Mouse (Mus musculus) testis, adult 2 months (tissue): Measurements from ENCODE around the gene Pou3f1. TPM values are rescaled to one million over a fixed set of nuclear protein-coding genes. Genes with fewer than 3 reads are reported as not detected.

ENCODE experiments used
- H3K27ac ChIP-seq: fragments of 200-500 bp; 2 replicates; pipeline ENCODE4 v1.5.1; 2012; ENCODE audit warnings: low read depth, low read length; ENCODE audit not compliant: control insufficient read depth, insufficient read depth
- H3K27me3 ChIP-seq: fragments of 200-500 bp; 2 replicates; pipeline ENCODE4 v1.6.1; 2012; ENCODE audit warnings: mild to moderate bottlenecking, low read length, moderate library complexity; ENCODE audit not compliant: control insufficient read depth, insufficient read depth
- H3K36me3 ChIP-seq: fragments of 200-500 bp; 2 replicates; pipeline ENCODE4 v1.6.1; 2012; ENCODE audit warnings: mild to moderate bottlenecking, low read length; ENCODE audit not compliant: control insufficient read depth, insufficient read depth
- H3K4me1 ChIP-seq: fragments of 200-500 bp; 2 replicates; pipeline ENCODE4 v1.6.1; 2012; ENCODE audit warnings: low read length; ENCODE audit not compliant: control insufficient read depth, insufficient read depth
- H3K4me3 ChIP-seq: fragments of 200-500 bp; 2 replicates; pipeline ENCODE4 v1.5.1; 2012; ENCODE audit warnings: low read depth, mild to moderate bottlenecking, low read length, moderate library complexity, mixed read lengths; ENCODE audit not compliant: control insufficient read depth
- CTCF ChIP-seq: fragments of 200-500 bp; IDR thresholded peaks from 2 replicates; pipeline ENCODE4 v1.5.1; 2012; ENCODE audit warnings: low read depth, mild to moderate bottlenecking, inconsistent platforms, low read length, moderate library complexity; ENCODE audit not compliant: control insufficient read depth, insufficient read depth, insufficient replicate concordance
- POLR2A ChIP-seq: fragments of 200-500 bp; IDR thresholded peaks from 2 replicates; pipeline ENCODE4 v1.6.1; 2012; ENCODE audit warnings: low read depth, mild to moderate bottlenecking, inconsistent platforms, low read length, moderate library complexity; ENCODE audit not compliant: control insufficient read depth
- polyA plus RNA-seq: library from polyadenylated mRNA; depleted of rRNA; stranded (reverse); fragments of >200 nt; gene quantifications from 2 replicates; pipeline ENCODE4 v1.2.3, GENCODE M21; 2012

Pou3f1 gene
- polyA plus RNA-seq, 1 experiment: 0.22 TPM

DNA sequence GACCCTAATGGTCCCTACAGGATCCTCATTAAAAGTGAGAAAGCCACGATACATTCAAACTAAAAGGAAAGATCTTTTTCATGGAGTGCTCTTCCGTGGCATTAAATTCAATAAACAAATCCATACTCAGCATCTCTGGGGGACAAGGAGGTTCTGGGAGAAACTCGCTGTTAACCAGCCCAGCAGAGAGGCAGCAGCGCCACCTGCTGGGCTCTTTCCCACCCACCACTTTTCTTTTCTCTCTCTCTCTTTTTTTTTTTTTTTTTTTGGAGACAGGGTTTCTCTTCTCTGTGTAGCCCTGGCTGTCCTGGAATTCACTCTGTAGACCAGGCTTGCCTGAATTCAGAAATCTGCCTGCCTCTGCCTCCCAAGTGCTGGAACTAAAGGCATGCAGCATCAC, 18.4 kb downstream of the Pou3f1 start:
- Histone ChIP-seq H3K4me1 (peaks cover 16% of the 10 kb centered on the region), H3K27ac (no peak overlapping the region), H3K36me3 (no peaks in the 10 kb centered on the region), H3K4me3 (no peak overlapping the region), H3K27me3 (no peaks in the 10 kb centered on the region)
- TF ChIP-seq POLR2A: no peak
- peak; percentile 60; the same call in 1 of the 2 replicates for TF ChIP-seq CTCF

DNA sequence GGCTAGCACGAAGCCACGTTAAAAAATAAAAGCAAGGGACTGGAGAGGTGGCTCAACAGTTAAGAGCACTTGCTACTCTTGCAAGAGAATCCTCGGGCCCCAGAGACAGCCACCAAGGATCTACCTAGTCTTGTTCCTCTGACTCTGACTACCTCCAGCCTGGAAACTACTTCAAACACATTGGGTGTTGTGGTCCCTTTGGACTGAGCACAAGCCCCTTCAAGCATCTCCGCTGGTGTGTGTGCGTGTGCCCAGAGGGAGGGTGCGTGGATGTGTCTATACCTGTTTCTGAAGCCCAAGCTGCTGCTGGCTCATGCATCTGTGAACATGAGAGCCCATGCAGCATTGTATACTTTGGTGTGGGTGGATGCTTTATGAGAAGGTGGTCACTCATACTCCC, 19.4 kb downstream of the Pou3f1 start:
- H3K27ac ChIP-seq: no peak overlapping the region
- TF ChIP-seq CTCF: no peak
- no peak for TF ChIP-seq POLR2A
- H3K36me3 ChIP-seq: no peaks in the 10 kb centered on the region
- peaks cover 16% of the 10 kb centered on the region for H3K4me1 ChIP-seq
- no peaks in the 10 kb centered on the region for H3K27me3 ChIP-seq
- H3K4me3 ChIP-seq: no peak overlapping the region

DNA sequence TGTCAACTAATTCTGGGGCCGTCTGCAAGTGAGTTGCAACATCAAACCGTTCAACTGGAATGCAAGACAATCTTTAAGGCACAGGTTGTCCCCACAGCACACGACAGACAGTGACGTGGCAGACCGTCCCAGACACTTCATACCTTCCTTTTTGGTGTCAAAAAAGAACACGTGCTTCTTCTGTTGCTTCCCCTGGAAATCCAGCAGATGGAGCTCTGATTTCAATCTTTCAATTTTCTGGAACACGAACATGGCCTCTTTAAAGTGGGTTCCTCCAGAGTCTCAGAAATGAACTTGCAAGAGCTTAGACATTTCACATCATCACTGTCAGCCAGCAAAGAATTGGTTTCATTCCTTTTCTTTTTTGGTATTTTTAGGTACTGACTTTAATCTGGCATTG, 25.7 kb downstream of the Pou3f1 start:
- H3K27ac ChIP-seq: no peak overlapping the region
- H3K27me3 ChIP-seq: no peaks in the 10 kb centered on the region
- H3K4me1 ChIP-seq: no peaks in the 10 kb centered on the region
- peaks cover 2% of the 10 kb centered on the region; the same call in 1 of the 2 replicates for H3K36me3 ChIP-seq
- TF ChIP-seq POLR2A (no peak), CTCF (no peak)
- no peak overlapping the region for H3K4me3 ChIP-seq

DNA sequence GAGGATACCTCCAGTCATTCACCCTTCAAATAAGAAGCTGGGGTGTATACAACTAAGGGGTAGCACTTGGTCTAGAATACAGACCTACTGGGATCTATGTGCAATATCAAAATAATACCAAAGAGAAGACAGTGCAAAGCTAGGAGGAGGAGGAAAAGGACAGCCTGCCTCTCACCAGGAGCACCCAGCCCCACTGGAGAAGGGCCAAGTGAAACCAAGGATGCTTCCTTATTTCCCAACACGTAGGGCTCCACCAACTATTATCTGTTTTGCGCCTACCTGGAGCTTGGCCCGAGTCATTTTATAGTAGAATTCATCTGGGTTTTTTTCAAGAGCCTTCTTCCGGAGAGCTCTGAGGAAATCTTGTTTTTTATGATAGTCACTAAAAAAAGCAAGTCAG, 26.9 kb downstream of the Pou3f1 start:
- H3K36me3 ChIP-seq: peaks cover 2% of the 10 kb centered on the region; the same call in 1 of the 2 replicates
- H3K27ac ChIP-seq: no peak overlapping the region
- TF ChIP-seq CTCF: no peak
- TF ChIP-seq POLR2A: no peak
- no peak overlapping the region for H3K4me3 ChIP-seq
- no peaks in the 10 kb centered on the region for H3K4me1 ChIP-seq
- no peaks in the 10 kb centered on the region for H3K27me3 ChIP-seq

DNA sequence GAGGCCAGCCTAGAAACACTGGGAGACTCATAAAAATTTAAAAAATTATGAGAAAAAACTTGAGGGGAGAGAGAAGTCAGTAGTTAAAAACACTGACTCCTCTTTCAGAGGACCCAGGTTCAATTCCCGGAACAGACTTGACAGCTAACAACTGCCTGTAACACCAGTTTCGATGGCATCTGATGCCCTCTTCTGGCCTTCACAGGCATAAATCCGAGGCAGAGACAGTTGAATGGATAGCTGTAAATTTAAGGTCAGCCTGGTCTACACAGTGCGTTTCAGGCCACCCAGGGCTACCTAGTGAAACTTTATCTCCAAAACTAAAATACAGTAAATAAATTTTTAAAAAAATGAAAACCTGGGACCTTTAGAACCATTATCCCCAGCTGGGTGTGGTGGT, 28.4 kb downstream of the Pou3f1 start:
- Histone ChIP-seq H3K36me3 (peaks cover 2% of the 10 kb centered on the region; the same call in 1 of the 2 replicates), H3K4me3 (no peak overlapping the region), H3K27me3 (no peaks in the 10 kb centered on the region), H3K4me1 (no peaks in the 10 kb centered on the region), H3K27ac (no peak overlapping the region)
- TF ChIP-seq POLR2A (no peak), CTCF (no peak)

DNA sequence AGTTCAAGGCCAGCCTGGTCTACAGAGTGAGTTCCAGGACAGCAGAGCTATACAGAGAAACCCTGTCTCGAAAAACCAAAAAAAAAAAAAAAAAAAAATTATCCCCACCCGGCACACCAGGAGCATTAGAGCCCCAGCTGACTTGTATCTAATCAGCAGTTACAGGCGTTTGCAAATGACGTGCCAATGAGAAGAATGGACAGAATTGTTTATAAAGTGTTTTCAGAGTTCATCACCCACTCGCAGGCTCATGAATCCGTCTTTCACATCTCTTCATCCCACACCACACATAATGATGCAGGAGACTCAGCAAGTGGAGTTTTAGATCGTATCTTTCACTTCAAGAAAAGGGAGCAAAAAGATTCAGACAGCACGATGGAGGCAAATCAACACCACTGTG, 28.8 kb downstream of the Pou3f1 start:
- Histone ChIP-seq H3K27ac (no peak overlapping the region), H3K27me3 (no peaks in the 10 kb centered on the region), H3K4me1 (no peaks in the 10 kb centered on the region), H3K36me3 (peaks cover 2% of the 10 kb centered on the region; the same call in 1 of the 2 replicates), H3K4me3 (no peak overlapping the region)
- TF ChIP-seq POLR2A (no peak), CTCF (no peak)

DNA sequence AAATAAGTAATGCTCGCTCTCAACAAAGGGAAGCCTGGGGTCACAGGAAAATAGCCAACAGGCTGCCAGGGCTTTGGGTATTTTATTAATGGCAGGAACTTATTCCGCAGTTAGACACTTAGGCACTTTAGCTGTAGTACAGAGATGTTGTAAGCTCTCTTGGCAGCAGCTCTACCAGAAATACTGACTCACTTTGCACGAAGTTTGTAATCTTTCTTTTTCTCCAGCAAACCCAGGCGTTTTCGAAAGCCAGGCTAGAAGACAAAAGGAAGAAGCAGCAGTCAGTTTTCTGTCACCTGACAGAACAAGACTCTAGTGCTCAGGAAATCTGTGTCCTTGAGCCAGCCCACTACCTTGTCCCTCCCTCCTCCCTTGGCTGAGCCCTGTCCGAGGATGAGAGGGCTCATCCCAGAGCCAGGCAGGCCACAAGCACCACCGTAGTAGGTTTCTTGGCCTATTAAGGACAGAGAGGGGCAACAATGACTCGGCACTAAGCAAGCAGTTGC, 29.3 kb downstream of the Pou3f1 start:
- TF ChIP-seq CTCF (no peak), POLR2A (no peak)
- H3K4me1 ChIP-seq: no peaks in the 10 kb centered on the region
- no peaks in the 10 kb centered on the region for H3K27me3 ChIP-seq
- H3K4me3 ChIP-seq: no peak overlapping the region
- H3K36me3 ChIP-seq: peaks cover 2% of the 10 kb centered on the region; the same call in 1 of the 2 replicates
- H3K27ac ChIP-seq: no peak overlapping the region
